Mouse (Mus musculus): Measurements from ENCODE around the gene Spryd4.
"Not testable (repeated sequence)": the region's sequence is repeated elsewhere in the genome, so short reads cannot be mapped to it uniquely, and the experiment has no call there.

Spryd4 gene

DNA sequence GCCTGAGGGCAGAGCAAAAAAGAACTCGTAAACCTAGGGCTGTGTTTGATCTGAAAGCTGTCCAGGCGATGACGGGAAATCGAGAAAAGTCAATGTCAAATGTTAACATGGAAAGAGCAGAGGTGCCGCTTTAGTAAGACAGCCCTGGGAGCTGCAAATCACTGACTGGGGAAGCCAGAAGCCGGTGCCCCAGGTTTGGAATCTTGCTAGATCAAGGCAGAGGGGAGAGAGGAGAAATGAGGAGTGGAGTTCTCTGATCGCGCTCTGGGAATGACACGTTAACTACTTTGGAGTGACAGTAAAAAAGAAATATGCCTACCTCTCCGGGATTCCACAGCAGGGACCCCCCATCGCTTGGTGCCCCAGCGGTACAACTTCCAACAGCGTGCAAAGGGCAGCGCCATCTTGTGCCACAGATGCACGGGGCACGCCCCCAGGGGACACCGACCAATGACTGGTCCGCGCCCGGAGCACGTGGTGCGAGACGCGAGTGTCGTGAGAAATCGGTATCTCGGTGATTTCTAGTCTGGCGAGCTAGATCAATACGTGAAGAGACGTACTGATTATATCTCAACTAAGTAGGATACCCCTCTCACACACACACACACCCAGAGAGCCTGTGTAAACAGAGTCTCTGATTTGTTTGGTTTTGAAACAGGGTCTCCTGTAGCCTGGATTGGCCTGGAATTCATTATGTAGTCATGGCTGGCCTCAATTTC lies at the start of gene Spryd4:
Gene Spryd4 (minus strand): TSS at position 418 of the 719 bp plus-strand sequence.
- in situ Hi-C loops (cut with MboI; ENCODE audit: low sequenced_read_pairs), result no loop called here

GRCm38 (mm10) chr10:128260376-128260775 lies 48.8 kb upstream of the Spryd4 start:
- in situ Hi-C loops (cut with MboI; ENCODE audit: low sequenced_read_pairs), result not testable (repeated sequence)

GRCm38 (mm10) chr10:128259946-128260345 lies 48.3 kb upstream of the Spryd4 start:
- in situ Hi-C loops (cut with MboI; ENCODE audit: low sequenced_read_pairs), result no loop called here

- in situ Hi-C loops (cut with MboI; ENCODE audit: low sequenced_read_pairs), result no loop called here
These were observed 47.3 kb upstream of the Spryd4 start for GRCm38 (mm10) chr10:128258953-128259352.

- in situ Hi-C loops (cut with MboI; ENCODE audit: low sequenced_read_pairs), result no loop called here
These were observed 44.7 kb upstream of the Spryd4 start for GRCm38 (mm10) chr10:128256328-128256727.

GRCm38 (mm10) chr10:128255925-128256324 lies 44.3 kb upstream of the Spryd4 start:
- in situ Hi-C loops (cut with MboI; ENCODE audit: low sequenced_read_pairs), result no loop called here

GRCm38 (mm10) chr10:128253677-128254255 lies 42.2 kb upstream of the Spryd4 start, which contains the start of gene Apon:
TSS of gene Apon (plus strand) at chr10:128254096.
- in situ Hi-C loops (cut with MboI; ENCODE audit: low sequenced_read_pairs), result no loop called here

GRCm38 (mm10) chr10:128250565-128250964 lies 39.0 kb upstream of the Spryd4 start:
- in situ Hi-C loops (cut with MboI; ENCODE audit: low sequenced_read_pairs), result no loop called here

- in situ Hi-C loops (cut with MboI; ENCODE audit: low sequenced_read_pairs), result no loop called here
These were observed 35.6 kb upstream of the Spryd4 start for GRCm38 (mm10) chr10:128247020-128247732.

GRCm38 (mm10) chr10:128244121-128244520 lies 32.5 kb upstream of the Spryd4 start:
- in situ Hi-C loops (cut with MboI; ENCODE audit: low sequenced_read_pairs), result no loop called here

DNA sequence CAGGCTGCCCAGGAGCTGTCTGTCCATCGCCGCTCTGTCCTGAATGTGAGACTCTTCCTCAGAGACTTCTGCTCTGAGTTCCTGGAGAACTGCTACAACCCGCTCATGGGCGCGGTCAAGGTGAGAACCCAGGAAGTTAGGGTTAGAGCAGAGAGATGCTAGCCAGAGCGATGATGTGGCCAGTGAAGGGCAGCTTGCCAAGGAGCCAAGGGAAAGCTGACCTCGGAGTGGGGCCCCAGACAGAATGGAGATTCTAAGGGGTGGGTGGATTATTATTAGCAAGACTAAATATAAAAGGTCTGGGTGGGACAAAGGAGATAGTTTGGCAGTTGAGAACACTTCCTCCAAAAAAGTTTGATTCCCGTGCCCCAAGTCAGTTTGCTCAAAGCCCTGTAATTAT lies 31.6 kb upstream of the Spryd4 start:
- in situ Hi-C loops (cut with MboI; ENCODE audit: low sequenced_read_pairs), result no loop called here

- in situ Hi-C loops (cut with MboI; ENCODE audit: low sequenced_read_pairs), result no loop called here
These were observed 28.5 kb upstream of the Spryd4 start for GRCm38 (mm10) chr10:128240131-128240530.

DNA sequence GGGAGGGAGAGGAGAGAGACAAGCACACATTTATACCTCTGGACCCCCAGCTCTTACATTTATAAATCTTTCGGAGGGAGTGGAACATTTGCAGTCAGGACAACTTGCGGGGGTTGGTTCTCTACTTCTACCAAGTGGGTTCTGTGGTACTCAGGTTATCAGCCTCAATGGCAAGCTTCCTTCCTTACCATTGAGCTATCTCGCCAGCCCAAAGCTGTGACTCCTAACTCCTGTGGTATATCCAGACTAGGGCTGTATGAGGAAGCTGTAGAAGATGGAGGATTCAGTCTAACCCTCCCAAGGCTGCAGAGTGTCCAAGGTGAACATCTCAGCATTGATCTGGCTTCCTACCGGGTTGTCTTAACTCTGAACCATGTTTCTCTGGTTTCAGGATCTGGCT lies 27.5 kb upstream of the Spryd4 start:
- in situ Hi-C loops (cut with MboI; ENCODE audit: low sequenced_read_pairs), result no loop called here

GRCm38 (mm10) chr10:128237807-128238480 lies 26.3 kb upstream of the Spryd4 start:
- in situ Hi-C loops (cut with MboI; ENCODE audit: low sequenced_read_pairs), result no loop called here

DNA sequence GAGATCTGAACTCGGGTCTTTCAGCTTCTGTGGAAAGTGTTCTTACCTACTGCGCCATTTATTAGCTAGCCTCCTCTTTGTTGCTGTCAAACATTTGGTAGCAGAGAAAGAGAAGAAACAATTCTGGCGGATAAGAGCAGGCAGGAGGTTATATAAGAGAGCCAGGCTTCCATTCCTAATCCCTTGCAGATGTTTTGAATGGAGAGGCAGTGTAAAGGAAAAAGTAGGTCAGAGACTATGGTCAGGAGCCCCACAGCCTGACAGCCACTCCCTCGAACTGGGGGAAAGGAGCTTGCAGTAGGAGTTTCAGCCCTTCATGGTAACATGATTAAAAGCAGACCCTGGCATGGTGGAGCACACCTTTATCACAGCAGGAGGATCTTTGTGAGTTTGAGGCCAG lies 24.7 kb upstream of the Spryd4 start:
- in situ Hi-C loops (cut with MboI; ENCODE audit: low sequenced_read_pairs), result no loop called here

DNA sequence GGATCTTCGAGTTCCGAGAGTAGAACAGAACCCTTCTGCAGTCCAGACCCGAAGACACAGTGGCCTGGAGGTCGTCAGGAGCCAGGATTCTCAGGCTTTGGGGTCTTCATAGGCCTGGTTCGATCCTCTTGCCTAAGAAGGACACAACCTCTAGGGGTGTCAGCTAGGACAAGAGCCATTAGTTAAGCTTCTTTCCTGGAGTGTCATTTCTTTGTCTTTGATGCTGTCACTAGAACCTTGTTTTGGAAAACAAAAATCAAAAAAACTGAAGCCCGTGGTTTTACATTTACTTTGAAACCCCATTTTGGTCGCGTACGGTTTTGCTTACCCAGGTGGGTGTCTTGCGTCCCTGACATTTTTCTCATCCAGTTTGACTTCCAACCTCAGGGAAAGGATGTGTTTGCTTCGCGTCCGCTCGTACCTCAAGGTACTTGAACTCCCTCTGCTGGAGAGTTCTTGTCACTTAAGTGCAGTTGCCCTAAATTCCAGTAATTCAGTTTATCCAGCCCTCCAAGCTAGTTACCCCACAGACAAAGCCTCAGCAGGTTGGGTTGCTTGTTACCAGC lies 20.9 kb upstream of the Spryd4 start:
- in situ Hi-C loops (cut with MboI; ENCODE audit: low sequenced_read_pairs), result no loop called here

DNA sequence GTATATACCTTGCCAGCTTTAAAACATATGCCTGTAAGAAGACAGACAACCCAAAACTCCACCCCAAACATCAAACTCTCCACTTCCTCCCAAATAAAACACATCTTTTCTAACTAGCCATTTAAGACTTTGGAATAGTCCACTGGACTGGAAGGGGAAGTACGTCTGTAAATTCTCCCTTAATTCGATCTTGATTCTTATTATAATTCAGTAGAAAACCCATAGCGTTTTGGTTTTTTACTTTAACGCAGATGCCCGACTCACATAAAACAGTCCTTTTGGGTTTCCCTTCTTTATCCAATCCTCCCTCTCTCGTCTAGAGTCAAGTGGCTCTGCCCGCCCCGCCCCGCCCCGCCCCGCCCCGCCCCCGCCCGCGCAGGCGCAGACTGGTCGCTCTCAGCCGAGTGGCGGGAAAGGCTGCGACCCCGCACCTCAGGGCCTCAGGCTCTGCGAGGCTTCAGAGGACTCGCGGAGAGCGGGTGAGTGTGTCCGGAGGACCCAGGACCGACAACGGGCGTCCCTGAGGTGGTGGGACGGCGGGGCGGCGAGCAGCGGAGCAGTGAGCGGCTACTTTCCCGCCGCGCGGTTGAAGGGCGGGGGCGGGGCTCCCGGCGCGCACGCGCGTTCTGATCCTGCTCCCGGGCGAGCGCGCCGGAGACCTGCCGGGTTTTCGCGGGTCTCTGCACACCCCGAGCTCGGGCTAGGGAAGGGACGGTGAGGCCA lies 20.3 kb upstream of the Spryd4 start, which contains the start of gene Timeless:
Gene Timeless (plus strand): TSS at position 369 of the 723 bp plus-strand sequence.
- in situ Hi-C loops (cut with MboI; ENCODE audit: low sequenced_read_pairs), result no loop called here

DNA sequence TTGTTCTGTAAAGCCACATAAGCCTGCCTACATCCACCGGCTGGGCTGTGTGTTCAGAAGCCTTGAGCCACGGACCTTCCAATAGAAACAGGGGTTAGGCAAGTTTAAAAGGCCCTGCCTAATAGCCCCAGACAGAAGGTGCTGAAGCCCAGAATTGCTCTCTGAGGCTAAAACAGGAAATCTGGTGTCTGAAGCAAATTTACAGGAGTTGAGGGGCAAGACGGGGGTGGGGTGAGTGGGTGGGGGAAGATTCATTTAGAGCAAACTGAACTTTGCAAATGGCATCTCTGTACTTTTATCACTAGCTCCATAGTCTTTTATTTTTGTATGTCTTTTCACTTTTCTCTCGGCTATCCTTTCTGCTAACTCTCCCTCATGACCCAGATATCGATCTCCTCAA lies 19.5 kb upstream of the Spryd4 start:
- in situ Hi-C loops (cut with MboI; ENCODE audit: low sequenced_read_pairs), result no loop called here

- in situ Hi-C loops (cut with MboI; ENCODE audit: low sequenced_read_pairs), result no loop called here
These were observed 19.0 kb upstream of the Spryd4 start for GRCm38 (mm10) chr10:128230582-128230981.

GRCm38 (mm10) chr10:128228009-128228408 lies 16.4 kb upstream of the Spryd4 start:
- in situ Hi-C loops (cut with MboI; ENCODE audit: low sequenced_read_pairs), result no loop called here
